Mouse (Mus musculus): ENCODE data around the gene Gfra1.

Gfra1 gene

GRCm38 (mm10) chr19:58328014-58328413, 127.7 kb downstream of the Gfra1 start:
- no peak for DNase-seq (ENCODE audit: low spot score in 2 of 2)

GRCm38 (mm10) chr19:58316474-58316873, 139.2 kb downstream of the Gfra1 start:
- no peak for DNase-seq (ENCODE audit: low spot score in 2 of 2)

DNA sequence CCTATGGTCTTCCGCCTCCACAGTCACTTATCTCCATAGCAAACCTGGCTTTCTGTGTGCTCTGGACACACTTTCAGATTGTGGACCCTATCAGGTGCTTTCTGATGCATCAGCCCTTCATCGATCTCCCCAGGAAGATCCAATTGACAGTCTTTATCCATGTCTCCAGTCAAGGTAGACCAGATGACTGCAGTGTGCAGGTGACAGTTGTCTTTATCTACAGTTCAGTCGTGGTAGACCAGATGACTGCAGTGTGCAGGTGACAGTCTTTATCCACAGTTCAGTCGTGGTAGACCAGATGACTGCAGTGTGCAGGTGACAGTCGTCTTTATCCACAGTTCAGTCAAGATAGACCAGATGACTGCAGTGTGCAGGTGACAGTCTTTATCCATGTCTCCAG, 140.0 kb downstream of the Gfra1 start:
- no peak for DNase-seq (ENCODE audit: low spot score in 2 of 2)

DNA sequence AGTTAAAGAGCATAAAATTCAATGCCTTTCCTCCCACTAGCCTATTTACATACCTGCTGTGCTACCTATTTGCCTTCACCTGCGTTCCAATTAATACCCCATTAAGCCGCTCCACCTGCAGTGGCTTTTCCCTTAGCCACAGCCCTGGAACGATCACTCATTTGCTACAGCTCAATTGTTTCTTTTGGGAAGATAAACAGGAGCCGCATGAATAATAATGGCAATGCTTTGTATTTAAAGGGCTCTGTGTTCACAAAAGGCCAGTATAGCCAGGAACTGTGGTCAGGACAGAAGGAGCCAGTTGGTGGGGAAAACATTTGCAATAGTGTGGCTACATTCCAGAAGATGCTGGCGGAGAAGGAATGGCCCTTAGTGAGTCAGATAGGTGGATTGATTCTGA, 141.1 kb downstream of the Gfra1 start:
- DNase-seq (ENCODE audit: low spot score in 2 of 2) = no peak

DNA sequence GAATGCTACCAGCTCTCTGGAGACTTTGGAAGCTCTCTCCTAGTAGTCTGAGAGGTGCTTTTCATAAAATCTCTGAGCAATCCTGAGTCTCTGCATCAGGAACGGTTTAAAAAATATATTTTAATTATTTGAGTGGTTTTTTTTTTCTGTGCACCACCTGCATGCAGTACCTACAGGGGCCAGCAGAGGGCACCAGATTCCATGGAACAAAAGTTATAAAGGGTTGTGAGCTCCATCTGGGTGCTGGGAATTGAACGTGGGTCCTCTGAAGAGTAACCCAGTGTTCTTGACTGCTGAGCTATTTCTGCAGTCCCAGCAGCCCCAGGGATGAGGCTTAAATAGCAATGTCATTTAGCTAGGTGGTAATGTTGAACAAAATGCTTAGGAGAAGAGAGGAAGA, 141.9 kb downstream of the Gfra1 start:
- DNase-seq (ENCODE audit: low spot score in 2 of 2) = peak; percentile 14 to 47

DNA sequence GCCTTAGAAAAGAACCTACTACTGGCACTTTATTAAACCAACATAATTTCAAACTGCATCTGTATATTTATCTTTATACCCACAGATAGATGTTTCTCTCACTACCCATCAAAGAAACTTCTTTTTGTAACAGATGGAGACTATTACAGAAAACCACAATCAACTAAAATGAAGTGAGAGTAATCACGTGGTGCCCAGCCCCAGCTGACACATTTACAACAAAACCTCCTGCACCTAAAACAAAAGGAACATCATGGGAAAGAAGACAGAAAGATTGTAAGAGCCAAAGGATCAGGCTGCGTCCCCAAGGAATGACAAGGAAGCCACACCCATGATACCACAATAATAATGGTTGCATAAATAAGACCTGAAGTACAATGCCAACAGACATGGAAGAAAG, 143.2 kb downstream of the Gfra1 start:
- DNase-seq (ENCODE audit: low spot score in 2 of 2) = no peak

GRCm38 (mm10) chr19:58310334-58311315, 145.1 kb downstream of the Gfra1 start:
- no peak for DNase-seq (ENCODE audit: low spot score in 2 of 2)

GRCm38 (mm10) chr19:58309620-58310275, 146.0 kb downstream of the Gfra1 start:
- no peak for DNase-seq (ENCODE audit: low spot score in 2 of 2)

DNA sequence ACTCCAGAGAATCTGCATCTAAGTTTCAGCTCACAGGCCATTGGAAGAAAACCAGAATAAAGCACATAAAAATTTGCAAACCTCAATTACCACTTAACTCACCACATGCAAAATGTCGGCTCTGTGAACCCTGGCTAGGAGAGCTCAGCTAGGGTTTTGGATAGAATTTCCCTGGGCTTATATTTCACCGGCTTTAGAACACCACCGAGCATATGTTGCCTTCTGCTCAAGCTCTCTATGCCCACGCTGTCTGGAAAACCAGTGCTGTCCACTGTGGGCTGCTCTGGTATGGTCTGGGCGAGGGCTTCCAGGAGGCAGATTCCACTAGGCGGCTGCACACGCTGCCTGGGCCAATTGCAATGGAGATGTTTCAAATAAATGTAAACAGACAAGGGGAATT, 154.6 kb downstream of the Gfra1 start:
- DNase-seq (ENCODE audit: low spot score in 2 of 2) = no peak

- DNase-seq (ENCODE audit: low spot score in 2 of 2) = no peak
Observed at GRCm38 (mm10) chr19:58297926-58298325, 157.8 kb downstream of the Gfra1 start.

- DNase-seq (ENCODE audit: low spot score in 2 of 2) = no peak
Observed at GRCm38 (mm10) chr19:58296842-58297190, 158.9 kb downstream of the Gfra1 start.

DNA sequence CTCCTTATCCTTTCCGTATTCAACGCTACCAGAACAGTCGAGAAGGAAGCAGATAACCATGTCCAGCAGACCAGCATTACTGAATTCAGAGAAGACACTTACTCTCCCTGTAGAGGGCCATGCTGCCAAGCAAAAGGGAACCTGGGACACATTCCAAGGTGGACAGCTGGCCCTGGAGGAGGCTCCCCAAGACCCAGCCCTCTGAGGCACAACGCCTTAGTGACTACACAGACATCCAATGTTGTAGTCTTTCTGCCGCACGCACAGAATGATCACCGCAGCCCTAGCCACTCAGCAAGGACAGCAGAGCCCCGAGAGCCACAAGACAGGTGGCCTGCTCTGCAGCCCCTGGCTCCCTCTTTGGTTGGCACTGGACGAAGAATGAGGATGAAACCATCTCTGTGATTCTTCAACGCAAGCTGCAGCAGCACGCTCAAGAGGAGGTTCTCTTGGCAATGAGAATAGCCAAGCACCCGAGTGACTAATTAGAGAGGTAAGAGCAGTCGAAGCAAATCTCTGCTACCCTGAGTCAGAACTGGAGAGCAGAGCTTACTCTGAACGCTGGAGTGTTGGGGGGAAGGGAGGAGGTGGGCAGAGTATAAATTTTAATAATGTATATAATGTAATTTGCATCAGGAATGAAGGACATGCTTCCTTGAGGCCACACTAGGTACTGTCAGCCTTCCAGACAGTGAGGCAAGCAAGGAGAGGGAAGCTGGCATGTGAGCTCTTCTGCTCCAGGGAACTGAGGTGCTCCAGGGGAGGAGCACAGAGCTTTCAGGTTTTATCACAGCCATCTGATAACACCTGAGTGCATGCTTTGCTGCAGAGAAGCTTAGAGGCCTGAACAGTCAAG, 159.5 kb downstream of the Gfra1 start:
- DNase-seq (ENCODE audit: low spot score in 2 of 2) = no peak

DNA sequence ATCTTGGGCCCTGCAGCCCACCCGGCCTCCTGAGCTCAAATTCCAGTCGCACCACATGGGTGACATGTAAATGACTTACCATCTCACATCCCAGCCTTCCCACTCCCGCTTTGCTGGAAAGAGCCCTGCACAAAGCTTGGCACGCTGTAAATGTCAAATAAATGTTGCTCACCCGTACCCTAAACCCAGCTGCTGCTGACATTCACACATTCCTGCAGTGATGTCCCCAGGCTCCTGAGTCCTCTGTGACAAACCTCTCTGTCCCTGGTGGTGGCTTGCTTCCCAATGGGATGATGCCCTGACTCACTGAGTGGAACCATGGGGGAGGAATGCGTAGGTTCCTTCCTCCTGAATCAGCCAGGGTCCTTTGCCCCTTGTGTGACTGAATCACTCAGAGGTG, 167.6 kb downstream of the Gfra1 start:
- DNase-seq (ENCODE audit: low spot score in 2 of 2) = no peak

DNA sequence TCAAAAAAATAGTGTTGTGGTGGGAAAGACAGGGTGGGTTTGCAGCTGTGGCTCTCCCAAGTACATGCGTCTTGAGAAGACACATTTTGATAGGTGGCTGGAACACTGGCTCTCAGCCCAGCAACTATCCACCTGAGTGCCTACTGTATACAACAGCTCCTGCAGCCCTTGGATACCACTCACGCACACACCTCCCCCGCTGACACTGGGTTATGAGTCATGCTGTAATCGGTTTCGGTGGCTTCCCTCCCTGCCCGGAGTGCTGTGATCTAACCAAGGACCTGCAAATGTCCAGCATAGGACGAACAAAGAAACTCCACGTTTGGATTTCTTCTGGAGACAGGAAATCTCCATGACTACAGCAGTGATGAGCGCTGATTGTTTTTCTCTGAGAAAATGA, 180.4 kb downstream of the Gfra1 start:
- no peak for DNase-seq (ENCODE audit: low spot score in 2 of 2)

DNA sequence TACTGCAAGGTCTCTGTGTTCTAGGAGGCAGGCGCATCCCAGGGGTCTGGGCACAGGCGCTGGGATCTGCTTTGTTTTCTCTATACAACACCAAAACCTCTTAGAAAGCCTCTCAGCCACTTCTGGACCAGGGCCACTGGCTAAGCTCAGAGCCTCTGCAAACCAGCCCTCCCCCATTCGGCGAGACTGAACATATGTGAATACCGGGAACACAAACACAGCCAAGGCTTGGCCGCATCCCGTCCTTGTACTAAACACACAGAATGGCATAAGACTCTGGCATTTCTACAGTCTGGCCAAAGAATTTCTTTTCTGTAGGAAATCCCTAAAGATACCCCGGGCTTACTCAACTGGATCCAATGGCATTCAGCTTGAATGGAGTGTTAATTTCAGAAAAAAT, 183.9 kb downstream of the Gfra1 start:
- DNase-seq (ENCODE audit: low spot score in 2 of 2) = no peak

- no peak for DNase-seq (ENCODE audit: low spot score in 2 of 2)
Observed at GRCm38 (mm10) chr19:58270778-58271177, 184.9 kb downstream of the Gfra1 start.

GRCm38 (mm10) chr19:58268476-58268875, 187.2 kb downstream of the Gfra1 start:
- DNase-seq (ENCODE audit: low spot score in 2 of 2) = no peak

DNA sequence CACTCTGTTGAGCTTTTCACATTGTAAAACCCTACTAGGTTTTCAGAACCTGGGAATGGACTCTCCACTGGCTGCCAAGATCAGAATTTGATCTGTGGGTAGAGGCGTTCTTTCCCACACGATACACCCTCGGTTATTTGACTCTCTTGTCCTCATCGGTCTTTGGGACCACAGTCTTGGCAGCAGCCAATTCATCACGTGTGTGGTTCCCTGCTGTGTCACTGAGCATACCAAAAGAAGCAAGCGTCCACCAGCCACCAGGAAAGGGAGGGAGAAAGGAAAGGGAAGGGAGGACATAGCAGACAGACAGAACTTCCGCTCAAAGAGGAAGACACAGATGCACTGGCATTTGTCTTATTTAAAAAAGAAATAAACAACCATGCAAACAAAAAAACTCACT, 189.1 kb downstream of the Gfra1 start:
- DNase-seq (ENCODE audit: low spot score in 2 of 2) = no peak

GRCm38 (mm10) chr19:58260934-58261333, 194.8 kb downstream of the Gfra1 start:
- no peak for DNase-seq (ENCODE audit: low spot score in 2 of 2)

GRCm38 (mm10) chr19:58259250-58259649, 196.5 kb downstream of the Gfra1 start:
- no peak for DNase-seq (ENCODE audit: low spot score in 2 of 2)

- no peak for DNase-seq (ENCODE audit: low spot score in 2 of 2)
Observed at GRCm38 (mm10) chr19:58256485-58256884, 199.2 kb downstream of the Gfra1 start.

DNA sequence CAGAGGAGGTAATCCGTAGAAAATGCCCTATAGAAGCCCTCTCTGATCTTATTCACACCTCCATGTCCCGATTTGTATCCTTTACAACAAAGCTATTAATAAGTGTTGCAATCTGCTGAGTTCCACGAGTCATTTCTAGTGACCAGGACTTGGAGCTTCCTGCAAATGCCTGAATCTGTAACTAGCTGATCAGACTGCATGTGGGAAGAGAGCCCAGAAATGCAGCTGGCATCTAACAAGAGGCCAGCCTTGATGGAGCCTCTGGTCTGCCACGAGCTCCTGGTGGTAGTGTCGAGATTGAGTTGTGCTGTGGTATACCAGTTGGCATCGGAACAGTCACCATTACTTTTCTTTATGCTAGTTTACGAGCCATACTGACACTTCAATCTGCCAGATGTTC, 200.3 kb downstream of the Gfra1 start:
- no peak for DNase-seq (ENCODE audit: low spot score in 2 of 2)
